Mouse (Mus musculus): Measurements from ENCODE around the gene Tnfsf4. TPM values are rescaled to one million over a fixed set of nuclear protein-coding genes. Genes with fewer than 3 reads are reported as not detected.
A peak's percentile ranks its signal among the peaks of the same experiment; 100 is the strongest.

Gene Tnfsf4
- not detected in 2 replicates for polyA plus RNA-seq (2016; fragmentation: Nextera tagmentation; extraction: Ambion mirVana)

DNA sequence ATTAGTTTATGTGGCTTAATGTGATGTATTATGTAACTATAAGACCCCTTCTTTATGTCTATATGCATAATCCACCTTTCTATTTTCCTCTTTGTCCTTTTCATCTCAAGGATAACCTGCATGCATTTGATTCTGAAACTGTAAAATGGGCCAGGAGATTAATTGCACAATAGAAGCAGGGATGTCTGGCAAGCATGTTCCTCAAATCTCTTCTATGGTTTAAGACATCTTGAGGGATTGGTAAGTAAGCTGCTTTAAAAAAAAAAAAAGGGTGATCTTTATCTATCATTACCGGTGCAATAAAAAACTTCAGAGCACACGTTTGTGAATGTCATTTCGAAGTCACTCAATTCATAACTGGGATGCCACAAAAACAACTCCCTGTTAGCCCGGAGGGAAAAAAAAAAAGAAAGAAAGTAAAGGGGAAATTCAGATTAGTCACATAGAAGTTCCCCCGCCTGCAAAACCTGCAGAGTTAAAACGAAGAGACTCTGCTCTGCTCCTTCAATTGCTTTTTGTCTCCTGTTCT is at the start of gene Tnfsf4:
TSS of gene Tnfsf4 (plus strand) at position 479 of the 529 bp plus-strand sequence.
- Histone ChIP-seq H3K9ac (replicated peaks) (no peak within 1 kb of the TSS), H3K4me2 (no peak within 1 kb of the TSS), H3K4me1 (replicated peaks) (peaks cover 20% of the 10 kb centered on the region), H3K9me3 (no peaks in the 10 kb centered on the region), H3K36me3 (no peaks in the 10 kb centered on the region), H3K27me3 (no peaks in the 10 kb centered on the region), H3K27ac (no peak within 1 kb of the TSS), H3K4me3 (replicated peaks) (no peak within 1 kb of the TSS)
- WGBS, result 59% methylated on average over 6 of the region's 6 CpGs
- no peak for ATAC-seq (ENCODE audit: insufficient number of reproducible peaks, insufficient read depth, low FRiP score, low TSS enrichment, low read depth)

GRCm38 (mm10) chr1:161350981-161351380 is 44.2 kb upstream of the Tnfsf4 start:
- WGBS, result 58% methylated on average over 1 of the region's 1 CpGs
- Histone ChIP-seq H3K27ac (no peak overlapping the region), H3K9me3 (no peaks in the 10 kb centered on the region), H3K36me3 (no peaks in the 10 kb centered on the region), H3K4me3 (replicated peaks) (no peak overlapping the region), H3K4me1 (replicated peaks) (no peaks in the 10 kb centered on the region), H3K27me3 (no peaks in the 10 kb centered on the region), H3K4me2 (no peak overlapping the region), H3K9ac (replicated peaks) (no peak overlapping the region)
- no peak for ATAC-seq (ENCODE audit: insufficient number of reproducible peaks, insufficient read depth, low FRiP score, low TSS enrichment, low read depth)

- no peaks in the 10 kb centered on the region for H3K4me1 ChIP-seq (replicated peaks)
- no peak for ATAC-seq (ENCODE audit: insufficient number of reproducible peaks, insufficient read depth, low FRiP score, low TSS enrichment, low read depth)
- no peaks in the 10 kb centered on the region for H3K9me3 ChIP-seq
- H3K9ac ChIP-seq (replicated peaks), result no peak overlapping the region
- no peak overlapping the region for H3K4me3 ChIP-seq (replicated peaks)
- no peaks in the 10 kb centered on the region for H3K36me3 ChIP-seq
- WGBS, result 89% methylated on average over 4 of the region's 4 CpGs
- no peak overlapping the region for H3K27ac ChIP-seq
- no peak overlapping the region for H3K4me2 ChIP-seq
- no peaks in the 10 kb centered on the region for H3K27me3 ChIP-seq
Measured at GRCm38 (mm10) chr1:161365006-161365405, 30.2 kb upstream of the Tnfsf4 start.

- ATAC-seq (ENCODE audit: insufficient number of reproducible peaks, insufficient read depth, low FRiP score, low TSS enrichment, low read depth), result no peak
- H3K9me3 ChIP-seq, result no peaks in the 10 kb centered on the region
- H3K27me3 ChIP-seq, result no peaks in the 10 kb centered on the region; the same call in 1 of the 2 replicates
- H3K27ac ChIP-seq, result no peak overlapping the region
- no peaks in the 10 kb centered on the region for H3K36me3 ChIP-seq
- H3K4me3 ChIP-seq (replicated peaks), result no peak overlapping the region
- no peak overlapping the region for H3K9ac ChIP-seq (replicated peaks)
- WGBS, result 73% methylated on average over 2 of the region's 2 CpGs
- no peak overlapping the region for H3K4me2 ChIP-seq
- H3K4me1 ChIP-seq (replicated peaks), result no peaks in the 10 kb centered on the region
Measured at GRCm38 (mm10) chr1:161371919-161372318, 23.3 kb upstream of the Tnfsf4 start.

- Histone ChIP-seq H3K4me2 (no peak overlapping the region), H3K27ac (no peak overlapping the region), H3K4me3 (replicated peaks) (no peak overlapping the region), H3K9ac (replicated peaks) (no peak overlapping the region), H3K4me1 (replicated peaks) (peaks cover 12% of the 10 kb centered on the region; the same call in 1 of the 2 replicates), H3K9me3 (no peaks in the 10 kb centered on the region), H3K36me3 (no peaks in the 10 kb centered on the region), H3K27me3 (no peaks in the 10 kb centered on the region; the same call in 1 of the 2 replicates)
- 80% methylated on average over 2 of the region's 2 CpGs for WGBS
- ATAC-seq (ENCODE audit: insufficient number of reproducible peaks, insufficient read depth, low FRiP score, low TSS enrichment, low read depth), result no peak
Measured at GRCm38 (mm10) chr1:161375866-161376265, 19.3 kb upstream of the Tnfsf4 start.

DNA sequence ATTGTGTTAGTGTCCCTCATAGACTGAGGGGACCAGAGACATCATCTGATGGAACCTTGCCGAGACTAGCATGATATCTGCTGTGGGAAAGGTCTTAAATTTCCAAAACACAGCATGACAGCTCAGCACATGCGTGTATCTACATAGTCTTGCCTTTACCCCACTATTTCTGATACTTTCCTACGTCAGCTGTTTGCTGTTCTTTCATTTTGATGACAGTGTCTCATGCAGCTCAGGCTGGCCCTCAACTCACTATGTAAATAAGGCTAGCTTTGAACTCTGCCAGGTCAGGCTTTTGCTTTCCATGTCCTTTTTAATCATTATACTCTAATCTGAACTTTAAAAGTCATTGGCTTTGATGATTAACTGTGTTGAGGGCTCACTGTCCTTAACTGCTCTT is 16.6 kb upstream of the Tnfsf4 start:
- peaks cover 12% of the 10 kb centered on the region; the same call in 1 of the 2 replicates for H3K4me1 ChIP-seq (replicated peaks)
- H3K4me2 ChIP-seq, result no peak overlapping the region
- no peak overlapping the region for H3K9ac ChIP-seq (replicated peaks)
- no peak overlapping the region for H3K4me3 ChIP-seq (replicated peaks)
- H3K27me3 ChIP-seq, result no peaks in the 10 kb centered on the region; the same call in 1 of the 2 replicates
- WGBS, result 90% methylated on average over 3 of the region's 3 CpGs
- H3K36me3 ChIP-seq, result no peaks in the 10 kb centered on the region
- no peaks in the 10 kb centered on the region for H3K9me3 ChIP-seq
- ATAC-seq (ENCODE audit: insufficient number of reproducible peaks, insufficient read depth, low FRiP score, low TSS enrichment, low read depth), result no peak
- H3K27ac ChIP-seq, result no peak overlapping the region

- peaks cover 12% of the 10 kb centered on the region; the same call in 1 of the 2 replicates for H3K4me1 ChIP-seq (replicated peaks)
- no peaks in the 10 kb centered on the region; the same call in 1 of the 2 replicates for H3K27me3 ChIP-seq
- peak overlapping the region; percentile 13; the same call in 1 of the 2 replicates for H3K4me2 ChIP-seq
- no peak overlapping the region for H3K4me3 ChIP-seq (replicated peaks)
- H3K9me3 ChIP-seq, result no peaks in the 10 kb centered on the region
- WGBS, result 17% methylated on average over 11 of the region's 11 CpGs
- peak overlapping the region; percentile 47; the same call in 1 of the 2 replicates for H3K27ac ChIP-seq
- no peak for ATAC-seq (ENCODE audit: insufficient number of reproducible peaks, insufficient read depth, low FRiP score, low TSS enrichment, low read depth)
- no peak overlapping the region for H3K9ac ChIP-seq (replicated peaks)
- no peaks in the 10 kb centered on the region for H3K36me3 ChIP-seq
Measured at GRCm38 (mm10) chr1:161379685-161380424, 15.4 kb upstream of the Tnfsf4 start.

- peaks cover 12% of the 10 kb centered on the region; the same call in 1 of the 2 replicates for H3K4me1 ChIP-seq (replicated peaks)
- no peaks in the 10 kb centered on the region; the same call in 1 of the 2 replicates for H3K27me3 ChIP-seq
- H3K4me2 ChIP-seq, result peak overlapping the region; percentile 13; the same call in 1 of the 2 replicates
- H3K9ac ChIP-seq (replicated peaks), result no peak overlapping the region
- H3K27ac ChIP-seq, result peak overlapping the region; percentile 47; the same call in 1 of the 2 replicates
- ATAC-seq (ENCODE audit: insufficient number of reproducible peaks, insufficient read depth, low FRiP score, low TSS enrichment, low read depth), result no peak
- no peaks in the 10 kb centered on the region for H3K36me3 ChIP-seq
- no peak overlapping the region for H3K4me3 ChIP-seq (replicated peaks)
- H3K9me3 ChIP-seq, result no peaks in the 10 kb centered on the region
- WGBS, result 14% methylated on average over 5 of the region's 5 CpGs
Measured at GRCm38 (mm10) chr1:161380425-161380780, 14.8 kb upstream of the Tnfsf4 start.

DNA sequence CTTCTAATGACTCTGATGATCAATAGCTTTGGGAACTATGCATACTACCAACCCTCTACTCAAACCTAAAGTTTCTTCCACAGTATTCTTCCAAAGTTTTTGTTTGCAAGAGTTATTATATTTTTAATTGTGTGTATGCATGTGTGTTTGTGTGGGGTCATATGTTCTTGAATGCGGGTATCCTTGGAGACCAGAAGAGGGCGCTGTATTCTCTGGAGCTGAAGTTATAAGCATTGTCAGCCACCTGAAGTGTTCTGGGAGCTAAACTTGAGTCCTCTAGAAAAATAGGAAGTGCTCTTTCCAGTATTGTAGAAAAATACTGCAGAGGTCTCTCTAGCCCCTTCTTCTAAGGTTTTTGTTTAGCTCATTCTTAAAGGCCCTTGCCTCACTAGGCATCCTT is 5.1 kb upstream of the Tnfsf4 start:
- no peaks in the 10 kb centered on the region for H3K4me1 ChIP-seq (replicated peaks)
- H3K9me3 ChIP-seq, result no peaks in the 10 kb centered on the region
- 65% methylated on average over 2 of the region's 2 CpGs for WGBS
- no peak overlapping the region for H3K4me2 ChIP-seq
- no peak for ATAC-seq (ENCODE audit: insufficient number of reproducible peaks, insufficient read depth, low FRiP score, low TSS enrichment, low read depth)
- H3K4me3 ChIP-seq (replicated peaks), result no peak overlapping the region
- no peak overlapping the region for H3K9ac ChIP-seq (replicated peaks)
- H3K36me3 ChIP-seq, result no peaks in the 10 kb centered on the region
- no peaks in the 10 kb centered on the region for H3K27me3 ChIP-seq
- no peak overlapping the region for H3K27ac ChIP-seq

DNA sequence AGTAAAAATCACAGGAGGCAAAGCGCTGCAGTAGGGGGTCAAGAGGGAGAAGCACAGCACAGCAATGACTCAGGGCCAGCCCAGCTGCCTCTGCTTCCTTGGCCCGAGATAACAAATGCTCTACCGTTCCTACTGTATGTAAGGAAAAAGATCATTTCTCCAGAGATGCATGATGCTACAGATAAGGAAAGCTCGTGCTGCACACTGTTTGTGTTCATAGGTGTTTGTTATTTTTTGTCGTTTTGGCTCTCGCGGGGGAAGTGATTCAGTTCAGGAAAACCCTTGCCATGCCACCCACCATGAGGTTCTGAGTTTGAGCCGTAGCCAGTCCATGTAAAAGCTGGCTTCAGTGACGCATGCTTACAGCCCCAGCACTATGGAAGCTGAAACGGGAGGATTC is 2.3 kb upstream of the Tnfsf4 start:
- 87% methylated on average over 10 of the region's 10 CpGs for WGBS
- H3K4me3 ChIP-seq (replicated peaks), result no peak overlapping the region
- H3K27me3 ChIP-seq, result no peaks in the 10 kb centered on the region
- no peak overlapping the region for H3K9ac ChIP-seq (replicated peaks)
- H3K9me3 ChIP-seq, result no peaks in the 10 kb centered on the region
- H3K4me1 ChIP-seq (replicated peaks), result peaks cover 20% of the 10 kb centered on the region
- no peak for ATAC-seq (ENCODE audit: insufficient number of reproducible peaks, insufficient read depth, low FRiP score, low TSS enrichment, low read depth)
- H3K4me2 ChIP-seq, result no peak overlapping the region
- no peaks in the 10 kb centered on the region for H3K36me3 ChIP-seq
- no peak overlapping the region for H3K27ac ChIP-seq

DNA sequence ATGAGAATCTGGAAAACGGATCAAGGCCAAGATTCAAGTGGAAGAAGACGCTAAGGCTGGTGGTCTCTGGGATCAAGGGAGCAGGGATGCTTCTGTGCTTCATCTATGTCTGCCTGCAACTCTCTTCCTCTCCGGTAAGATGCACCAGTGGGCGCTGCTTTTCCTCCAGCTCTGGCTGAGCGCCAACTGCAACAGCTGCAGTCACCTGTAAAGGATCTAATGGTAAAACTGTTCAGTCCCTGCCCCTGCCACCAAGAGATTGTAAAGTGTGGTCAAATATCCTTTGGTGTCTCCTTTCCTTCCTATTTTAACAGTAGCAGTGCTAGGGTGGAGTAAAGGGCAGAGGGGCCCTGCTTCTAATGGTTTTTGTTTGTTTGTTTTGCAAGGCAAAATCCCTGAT is 401 bp downstream of the Tnfsf4 start:
- no peak for ATAC-seq (ENCODE audit: insufficient number of reproducible peaks, insufficient read depth, low FRiP score, low TSS enrichment, low read depth)
- Histone ChIP-seq H3K4me3 (replicated peaks) (no peak overlapping the region), H3K36me3 (no peaks in the 10 kb centered on the region), H3K27me3 (no peaks in the 10 kb centered on the region), H3K4me2 (no peak overlapping the region), H3K27ac (no peak overlapping the region), H3K9ac (replicated peaks) (no peak overlapping the region), H3K4me1 (replicated peaks) (peaks cover 20% of the 10 kb centered on the region), H3K9me3 (no peaks in the 10 kb centered on the region)
- WGBS, result 50% methylated on average over 5 of the region's 5 CpGs
